Mouse (Mus musculus) left cerebral cortex, adult 8-10 months (tissue): ENCODE data around the gene Pard6b. TPM values are rescaled to one million over a fixed set of nuclear protein-coding genes. Genes with fewer than 3 reads are reported as not detected.
"Not testable (repeated sequence)": the region's sequence is repeated elsewhere in the genome, so short reads cannot be mapped to it uniquely, and the experiment has no call there.

Experiments
- DNase-seq, 2 experiments: peaks; one replicate each; pipeline ENCODE4 v3.0.0; 2022; ENCODE audit warnings: low spot score in 2 of 2
- total RNA-seq, 4 experiments: library from RNA; stranded (reverse); gene quantifications; 2 replicates each; pipeline ENCODE4 v1.2.4; 2022

The Pard6b gene
- total RNA-seq, 4 experiments from 2014 or later, result 4.7 to 6.5 (median 5.8) TPM

DNA sequence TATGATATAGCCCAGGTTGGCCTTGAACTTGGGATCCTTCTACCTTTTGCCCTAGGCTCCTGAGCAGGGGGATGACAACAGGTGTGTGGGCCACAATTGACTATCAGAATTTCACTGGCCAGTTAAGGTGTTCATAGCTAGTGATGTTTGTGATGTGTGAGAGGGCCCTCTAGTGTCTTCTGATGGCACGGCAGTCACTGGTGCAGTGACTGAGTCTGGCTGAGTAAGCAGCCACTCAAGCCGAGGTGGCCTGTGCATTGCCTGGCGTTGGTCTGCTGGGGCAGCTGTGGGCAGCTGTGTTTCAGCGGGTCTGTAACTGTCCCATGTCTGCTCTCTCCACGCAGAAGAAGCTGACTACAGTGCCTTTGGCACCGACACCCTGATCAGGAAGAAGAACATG lies 17.2 kb downstream of the Pard6b start:
- peak in 1 of 2 experiments; percentile 43 for DNase-seq

DNA sequence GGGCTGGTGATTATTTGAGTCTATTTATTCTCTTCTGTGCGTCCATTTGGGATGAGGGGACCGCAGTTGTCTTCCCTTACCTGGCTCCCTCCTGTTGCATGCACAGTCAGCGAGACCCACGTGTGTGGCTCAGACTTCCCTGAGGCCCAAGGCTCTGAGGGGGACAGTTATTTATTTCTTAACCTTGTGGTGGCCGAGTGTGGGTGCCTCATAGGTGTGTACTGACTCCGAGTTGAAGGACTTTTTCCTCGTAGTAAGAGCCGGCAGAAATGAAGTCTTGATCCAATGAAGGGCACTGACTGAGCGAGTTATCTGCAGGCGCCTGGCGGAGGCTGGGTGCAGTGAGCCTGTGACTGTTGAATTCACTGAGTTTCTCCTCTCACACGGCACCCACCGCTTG lies 19.2 kb downstream of the Pard6b start:
- no peak for DNase-seq

DNA sequence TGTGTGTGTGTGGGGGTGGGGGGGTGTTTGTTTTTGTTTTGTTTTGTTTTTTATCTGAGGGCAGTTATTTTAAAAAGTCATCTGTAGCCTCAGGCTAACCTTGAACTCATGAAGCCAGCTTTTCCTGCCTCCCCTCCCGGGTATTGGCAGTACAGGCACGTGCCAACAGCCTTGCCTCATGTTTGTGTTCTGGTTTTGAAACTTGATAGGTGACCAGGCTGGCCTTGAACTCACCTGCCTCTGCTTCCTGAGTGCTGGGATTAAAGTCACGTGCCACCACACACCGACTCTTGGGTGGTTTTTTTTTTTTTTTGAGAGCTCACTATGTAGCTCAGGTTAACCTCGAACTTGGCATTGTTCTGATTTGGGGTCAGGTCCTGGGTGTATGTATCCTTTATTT lies 21.0 kb downstream of the Pard6b start:
- DNase-seq, result no peak

DNA sequence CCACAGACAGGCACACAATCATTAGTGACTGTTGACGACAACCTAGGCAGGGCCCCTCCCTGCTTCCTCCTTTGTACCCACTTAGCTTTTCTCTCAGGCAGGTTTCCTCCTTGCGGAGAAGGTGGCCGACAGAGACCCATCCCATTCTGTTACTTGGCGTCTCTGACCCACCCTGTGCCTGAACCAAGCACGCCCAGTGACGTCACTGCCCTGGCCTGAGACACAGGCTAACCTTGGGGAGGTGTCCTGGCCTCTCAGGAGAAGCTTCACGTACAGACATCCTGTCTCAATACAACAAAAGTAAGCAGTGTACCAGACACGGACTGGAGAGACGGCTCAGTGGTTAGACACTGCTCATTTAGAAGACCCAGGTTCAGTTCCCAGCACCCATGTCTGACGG lies 22.5 kb downstream of the Pard6b start:
- no peak for DNase-seq

DNA sequence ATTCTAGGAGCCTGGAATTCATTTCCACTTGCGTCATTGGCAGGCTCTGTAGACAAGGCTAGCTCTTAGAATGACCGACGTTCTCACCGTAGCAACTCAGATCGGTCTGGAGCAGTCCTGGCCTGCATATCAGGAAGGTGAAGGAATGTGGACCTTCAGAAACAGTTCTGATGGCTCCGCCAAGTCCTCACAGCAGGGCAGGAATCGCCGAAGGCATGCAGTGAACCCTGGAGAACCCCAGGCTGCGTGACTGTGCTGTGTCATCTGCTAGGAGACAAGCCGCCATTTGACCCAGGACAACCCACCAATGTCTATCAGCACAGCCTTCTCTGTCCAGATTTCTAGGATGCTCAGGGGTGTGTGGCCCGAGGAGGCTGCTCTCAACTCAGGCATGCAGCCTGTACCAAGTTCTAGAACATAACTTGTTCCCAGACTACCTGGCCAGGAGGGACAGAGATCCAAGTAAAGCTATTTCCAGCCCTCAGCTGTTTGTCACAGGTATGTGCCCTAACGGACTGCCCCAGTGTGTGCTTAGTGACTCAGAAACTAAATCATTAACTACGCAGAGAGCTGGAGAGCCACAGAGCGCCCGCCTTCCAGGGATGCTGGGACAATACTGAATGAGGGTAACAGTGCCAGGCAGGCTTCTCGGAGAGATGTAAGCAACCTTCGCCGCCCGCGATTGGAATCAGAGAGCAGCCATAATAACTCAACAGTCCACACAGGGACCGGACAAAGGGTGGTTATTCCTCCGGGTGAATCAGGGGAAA lies 23.8 kb downstream of the Pard6b start:
- DNase-seq, result no peak

DNA sequence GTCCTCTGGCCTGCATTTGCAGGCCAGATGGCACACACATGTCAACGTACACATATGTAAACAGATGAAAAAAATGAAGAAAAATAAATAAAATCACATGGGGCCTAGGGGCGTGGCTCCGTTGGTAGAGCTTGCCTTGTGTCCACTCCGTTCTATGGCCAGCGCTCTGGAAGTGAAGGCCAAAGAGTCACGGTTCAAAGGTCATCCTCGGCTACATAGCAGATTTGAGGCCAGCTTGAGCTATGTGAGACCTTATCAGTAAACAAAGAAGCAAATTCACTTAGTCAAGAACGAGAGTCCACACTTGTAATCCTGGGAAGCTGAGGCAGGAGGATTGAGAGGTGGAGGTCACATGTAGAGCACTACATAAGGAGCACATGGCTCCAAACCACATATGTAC lies 24.5 kb downstream of the Pard6b start:
- DNase-seq, result no peak

DNA sequence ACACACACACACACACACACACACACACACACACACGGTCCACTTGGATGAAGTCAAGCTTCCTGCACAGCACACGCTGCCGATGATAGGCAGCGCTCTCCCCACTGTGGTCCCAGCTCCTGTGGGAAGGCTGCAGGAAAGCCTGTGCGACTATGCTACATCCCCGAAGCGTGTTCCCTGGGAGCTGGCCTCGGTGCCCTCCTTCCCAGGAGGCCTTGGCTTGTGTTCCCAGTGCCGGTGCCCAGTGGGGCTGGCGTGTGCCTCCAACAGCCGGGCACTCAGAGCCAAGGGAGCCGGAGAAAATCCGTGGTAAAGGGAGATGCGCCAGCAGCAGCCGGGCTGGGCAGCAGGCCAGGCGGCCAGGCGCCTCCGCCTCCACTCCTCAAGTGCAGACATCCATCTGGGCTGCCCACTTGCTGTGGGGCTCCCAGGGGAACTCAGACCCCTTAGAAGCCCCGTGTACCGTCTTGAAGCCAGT lies 25.9 kb downstream of the Pard6b start:
- peak; percentile 74 to 89 for DNase-seq

DNA sequence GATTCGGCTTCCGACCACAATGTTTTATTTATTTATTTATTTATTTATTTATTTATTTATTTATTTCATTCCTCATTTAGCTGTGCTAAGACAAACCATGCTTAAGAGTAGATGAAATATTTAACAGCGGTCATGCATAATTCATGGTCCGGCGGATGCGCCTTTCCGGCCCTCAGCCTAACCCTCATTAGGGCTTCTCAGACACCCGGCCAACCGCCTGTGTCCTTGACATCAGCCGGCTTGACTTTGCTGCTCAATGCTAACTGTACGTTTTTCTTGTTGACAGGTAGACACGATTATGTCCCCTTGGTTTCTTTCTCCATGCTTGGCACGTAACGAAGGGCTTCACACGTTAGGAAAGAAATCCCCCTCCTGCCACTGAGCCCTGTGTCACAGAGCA lies 26.6 kb downstream of the Pard6b start:
- DNase-seq, result no peak

DNA sequence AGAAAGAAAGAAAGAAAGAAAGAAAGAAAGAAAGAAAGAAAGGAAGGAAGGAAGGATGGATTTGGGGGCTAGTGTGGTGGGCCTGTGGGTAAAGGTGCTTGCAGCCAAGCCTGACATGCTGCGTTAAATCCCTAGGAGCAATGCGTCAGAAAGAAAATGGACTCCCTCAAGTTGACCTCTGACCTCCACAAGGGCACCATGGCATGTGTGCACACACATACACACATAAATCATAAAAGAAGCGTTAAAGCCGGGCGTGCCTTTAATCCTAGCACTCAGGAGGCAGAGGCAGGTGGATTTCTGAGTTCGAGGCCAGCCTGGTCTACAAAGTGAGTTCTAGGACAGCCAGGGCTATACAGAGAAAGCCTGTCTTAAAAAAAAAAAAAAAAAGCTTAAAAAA lies 27.1 kb downstream of the Pard6b start:
- not testable (repeated sequence) for DNase-seq

DNA sequence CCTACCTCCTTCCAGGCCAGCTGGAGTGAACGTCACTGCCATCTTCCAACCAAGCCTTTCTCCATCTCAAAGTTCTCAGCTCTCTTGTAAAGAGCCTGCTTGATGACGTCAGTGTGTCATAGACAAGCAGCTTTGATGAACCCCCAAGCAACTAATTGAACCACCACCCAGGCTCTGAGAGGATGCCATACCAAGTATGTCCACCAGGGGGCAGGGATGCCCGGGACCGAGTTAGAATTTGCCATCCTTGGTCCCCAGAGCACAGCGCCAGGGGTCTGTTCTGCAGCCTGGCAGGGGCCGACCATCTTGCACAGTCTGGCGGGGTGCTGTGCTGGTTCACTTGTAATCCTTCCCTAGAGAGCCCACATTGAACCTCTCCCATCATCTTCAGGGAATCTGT lies 31.1 kb downstream of the Pard6b start:
- DNase-seq, result peak in 1 of 2 experiments; percentile 62

DNA sequence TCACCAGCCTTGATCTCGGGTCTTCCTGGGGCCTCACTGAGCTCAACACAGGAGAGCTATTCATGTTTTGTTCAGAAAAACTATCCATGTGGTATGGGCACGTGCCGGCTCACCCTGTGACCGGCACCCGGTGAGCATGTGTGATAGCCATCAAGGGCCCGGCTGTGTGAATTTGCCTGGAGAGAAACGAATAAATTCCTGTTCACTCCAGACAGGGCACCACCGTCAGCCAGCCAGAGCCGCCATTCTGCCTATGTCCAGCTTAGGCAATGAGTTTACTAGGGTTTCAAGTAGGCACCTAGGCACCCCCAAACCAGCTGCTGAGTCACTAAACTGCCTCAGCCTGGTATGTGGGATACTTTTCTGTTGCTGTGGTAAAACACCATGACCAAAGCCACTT lies 32.5 kb downstream of the Pard6b start:
- DNase-seq, result no peak

DNA sequence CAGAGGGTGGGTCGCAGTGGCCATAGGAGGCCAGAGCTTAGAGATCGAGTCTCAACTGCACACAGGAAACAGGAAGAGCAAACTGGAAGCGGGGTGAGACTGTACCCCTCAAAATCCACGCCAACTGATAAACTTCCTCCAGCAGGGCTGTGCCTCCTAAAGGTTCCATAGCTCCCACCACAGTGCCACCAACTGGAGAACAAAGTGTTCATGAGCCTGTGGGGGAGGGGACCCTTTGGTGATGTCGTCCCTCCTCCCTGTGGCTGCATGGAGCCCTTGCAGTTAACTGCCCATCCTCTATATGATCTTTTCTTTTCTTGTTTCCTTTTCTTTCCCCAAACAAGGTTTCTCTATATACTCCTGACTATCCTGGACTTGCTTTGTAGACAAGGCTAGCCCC lies 32.9 kb downstream of the Pard6b start:
- DNase-seq, result no peak

DNA sequence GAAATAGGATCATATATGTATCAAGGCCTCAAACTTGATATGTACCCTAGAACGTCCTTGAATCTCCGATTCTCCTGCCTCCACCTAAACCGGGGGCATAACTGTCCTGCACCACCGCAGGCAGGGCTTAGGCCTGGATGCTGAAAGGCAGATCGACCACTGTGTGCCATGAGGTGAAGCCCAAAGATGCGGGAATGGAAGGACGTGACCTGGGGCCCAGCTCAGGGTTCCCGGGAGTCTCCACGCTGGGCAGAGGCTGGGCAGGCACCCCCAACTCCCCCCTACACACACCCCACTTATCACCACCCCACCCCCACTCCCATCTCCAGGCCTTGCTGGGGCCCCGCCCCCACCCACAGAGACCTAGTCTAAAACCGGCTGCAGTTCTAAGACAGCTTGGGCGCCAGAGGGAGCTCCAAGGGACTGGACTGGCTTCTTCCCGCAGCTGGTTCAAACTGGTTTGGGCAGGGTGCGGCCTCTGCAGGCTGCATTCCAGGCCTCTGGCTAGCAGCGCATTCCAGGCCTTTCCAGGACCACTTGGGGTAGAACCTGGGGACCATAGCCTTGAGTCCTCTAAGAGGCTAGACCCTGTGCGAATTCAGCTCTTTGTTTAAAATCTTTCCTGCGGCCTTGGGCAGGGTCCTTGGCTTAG lies 34.0 kb downstream of the Pard6b start:
- peak in 1 of 2 experiments; percentile 68 for DNase-seq

DNA sequence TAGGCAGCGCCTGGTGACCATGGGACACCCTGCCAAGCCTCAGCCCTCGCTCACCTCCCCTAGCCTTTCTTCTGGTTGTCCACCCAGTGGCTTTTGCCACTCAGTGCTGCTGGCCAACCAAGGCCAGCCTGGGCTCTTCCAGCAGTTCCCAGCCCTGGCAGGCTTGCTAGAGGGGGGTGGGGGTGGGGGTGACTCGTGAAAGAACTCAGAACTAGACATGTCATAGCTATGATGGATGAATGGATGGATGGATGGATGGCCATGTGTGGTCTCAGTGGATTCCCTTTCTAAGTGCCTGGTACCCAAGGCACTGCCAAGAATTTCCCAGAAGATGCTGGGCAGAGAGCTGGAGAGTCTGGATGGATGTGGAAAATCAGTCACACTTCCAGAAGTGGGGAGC lies 35.0 kb downstream of the Pard6b start:
- DNase-seq, result no peak

DNA sequence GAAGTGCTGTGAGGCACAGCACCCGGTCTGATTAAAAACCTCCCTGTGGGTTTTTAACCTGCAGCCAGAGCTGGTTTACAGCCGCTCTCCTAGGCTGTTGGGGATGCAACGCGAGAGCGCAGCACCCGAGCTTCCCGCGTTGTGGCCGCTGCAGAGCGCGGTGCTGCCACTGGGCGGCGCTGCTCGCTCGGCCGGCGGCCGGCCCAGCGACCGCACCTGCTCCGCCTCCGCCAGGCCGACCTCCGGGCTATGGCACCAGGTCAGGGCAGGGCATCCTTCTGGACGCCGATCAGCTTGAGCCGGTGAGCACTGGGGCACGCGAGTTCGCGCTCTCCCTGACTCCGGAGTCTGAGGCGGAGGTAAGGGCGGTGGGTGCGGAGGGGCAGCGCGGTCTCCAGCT lies 36.3 kb downstream of the Pard6b start:
- DNase-seq, result peak in 1 of 2 experiments; percentile 59

DNA sequence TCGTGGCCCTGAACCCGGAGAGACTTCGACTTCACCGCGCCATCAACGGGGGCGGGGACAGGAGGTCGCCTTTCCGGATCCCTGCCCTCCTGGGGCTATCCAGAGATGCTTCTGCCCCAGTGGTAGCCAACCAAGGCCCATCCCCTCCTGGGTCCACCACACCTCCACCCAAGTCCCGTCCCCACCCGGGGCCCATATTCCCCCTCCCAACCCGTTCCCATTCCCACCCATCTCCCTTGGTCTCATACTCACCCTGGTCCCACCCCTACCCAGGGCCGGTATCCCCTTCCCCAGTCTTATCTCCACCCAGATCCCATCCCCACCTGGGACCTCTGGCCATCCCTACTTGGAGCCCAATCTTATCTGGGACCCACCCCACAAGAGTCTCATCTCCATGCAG lies 36.7 kb downstream of the Pard6b start:
- DNase-seq, result no peak

DNA sequence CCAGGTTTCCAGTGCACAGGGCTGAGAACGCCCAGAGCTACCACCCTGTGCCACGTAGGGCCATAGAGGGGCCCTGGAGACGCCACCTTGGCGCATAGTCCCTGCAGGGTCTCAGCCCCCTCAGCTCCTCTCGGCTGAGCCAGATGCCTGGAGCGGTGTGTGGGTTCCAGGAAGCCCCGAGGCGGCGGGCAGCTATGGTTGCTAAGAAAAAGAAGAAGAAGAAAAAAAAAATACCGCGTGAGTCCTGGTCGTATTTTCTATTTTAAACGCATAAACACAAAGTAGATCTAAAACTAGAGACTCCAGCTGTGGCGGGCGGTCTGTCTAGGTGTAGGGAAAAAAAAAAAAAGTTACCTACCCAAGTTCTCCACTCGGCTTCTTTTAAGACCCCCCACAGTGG lies 37.2 kb downstream of the Pard6b start:
- no peak for DNase-seq

DNA sequence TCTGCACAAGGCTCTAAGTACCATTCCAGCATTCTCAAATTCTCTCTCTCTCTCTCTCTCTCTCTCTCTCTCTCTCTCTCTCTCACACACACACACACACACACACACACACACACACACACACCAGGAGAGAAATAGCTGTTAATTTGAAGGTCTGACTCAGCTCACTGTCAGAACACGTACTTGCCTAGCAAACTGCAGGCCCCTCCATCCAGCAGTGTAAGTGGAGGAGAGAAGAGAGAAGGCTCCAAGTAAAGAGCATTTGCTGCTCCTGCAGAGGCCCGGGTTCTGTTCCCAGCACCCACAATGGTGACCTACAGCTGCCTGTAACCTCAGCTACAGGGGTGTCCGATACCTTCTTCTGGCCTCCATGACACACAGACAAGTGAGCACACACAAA lies 37.7 kb downstream of the Pard6b start:
- no peak for DNase-seq

DNA sequence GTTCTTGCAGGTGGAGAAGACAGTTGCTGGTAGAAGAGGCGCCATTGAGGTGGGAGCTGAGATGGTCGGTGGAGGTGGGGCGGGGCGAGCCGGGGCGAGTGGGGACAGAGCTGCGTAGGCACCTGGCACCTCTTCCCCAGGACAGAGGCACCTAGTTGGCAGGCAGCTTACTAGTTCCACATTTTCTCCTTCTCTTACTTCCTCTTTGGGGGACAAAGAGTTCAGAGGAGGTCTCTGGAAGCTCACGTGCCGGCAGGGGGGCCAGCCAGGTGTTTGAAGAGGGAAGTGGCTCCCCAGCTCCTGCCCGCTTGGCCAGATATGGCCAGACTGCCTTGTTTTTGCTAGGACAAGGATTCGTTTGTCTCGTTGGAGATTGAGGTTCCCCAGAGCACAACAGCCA lies 38.3 kb downstream of the Pard6b start:
- DNase-seq, result no peak

DNA sequence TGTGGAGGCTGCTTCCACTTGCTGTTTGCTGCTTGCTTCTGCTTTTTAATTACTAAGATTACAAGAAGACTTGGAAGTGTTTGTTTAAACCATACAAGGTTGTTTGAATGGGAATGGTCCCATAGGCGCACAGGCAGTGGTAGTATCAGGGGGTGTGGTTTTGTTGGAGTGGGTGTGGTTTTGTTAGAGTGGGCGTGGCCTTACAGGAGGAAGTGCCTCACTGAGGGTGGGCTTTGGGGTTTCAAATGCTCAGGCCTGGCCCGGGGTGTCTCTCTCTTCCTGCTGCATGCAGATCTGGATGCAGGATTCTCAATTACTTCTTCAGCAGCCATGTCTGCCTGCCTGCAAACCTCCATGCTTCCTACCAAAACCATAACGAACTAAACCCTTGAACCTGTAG lies 40.1 kb downstream of the Pard6b start:
- DNase-seq, result no peak

DNA sequence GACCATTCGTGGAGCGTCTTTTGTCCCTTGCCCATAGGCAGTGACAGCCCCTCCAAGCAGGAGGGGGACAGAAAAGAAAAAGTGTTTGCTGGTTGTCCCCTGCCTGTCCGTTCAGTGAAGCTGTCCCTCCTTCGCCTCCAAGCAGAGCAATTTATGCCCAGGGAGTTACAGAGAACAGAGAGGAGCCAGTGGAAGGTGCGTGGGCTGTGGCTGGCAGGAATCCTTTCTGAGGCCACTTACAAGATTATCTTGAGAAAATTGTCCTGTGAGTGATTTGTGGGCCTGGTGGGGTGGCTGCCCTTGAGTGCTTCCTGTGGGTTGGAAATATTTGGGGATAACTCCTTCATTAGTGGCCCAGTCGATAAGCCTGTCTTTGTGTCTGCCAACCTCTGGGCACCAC lies 42.8 kb downstream of the Pard6b start:
- no peak for DNase-seq

DNA sequence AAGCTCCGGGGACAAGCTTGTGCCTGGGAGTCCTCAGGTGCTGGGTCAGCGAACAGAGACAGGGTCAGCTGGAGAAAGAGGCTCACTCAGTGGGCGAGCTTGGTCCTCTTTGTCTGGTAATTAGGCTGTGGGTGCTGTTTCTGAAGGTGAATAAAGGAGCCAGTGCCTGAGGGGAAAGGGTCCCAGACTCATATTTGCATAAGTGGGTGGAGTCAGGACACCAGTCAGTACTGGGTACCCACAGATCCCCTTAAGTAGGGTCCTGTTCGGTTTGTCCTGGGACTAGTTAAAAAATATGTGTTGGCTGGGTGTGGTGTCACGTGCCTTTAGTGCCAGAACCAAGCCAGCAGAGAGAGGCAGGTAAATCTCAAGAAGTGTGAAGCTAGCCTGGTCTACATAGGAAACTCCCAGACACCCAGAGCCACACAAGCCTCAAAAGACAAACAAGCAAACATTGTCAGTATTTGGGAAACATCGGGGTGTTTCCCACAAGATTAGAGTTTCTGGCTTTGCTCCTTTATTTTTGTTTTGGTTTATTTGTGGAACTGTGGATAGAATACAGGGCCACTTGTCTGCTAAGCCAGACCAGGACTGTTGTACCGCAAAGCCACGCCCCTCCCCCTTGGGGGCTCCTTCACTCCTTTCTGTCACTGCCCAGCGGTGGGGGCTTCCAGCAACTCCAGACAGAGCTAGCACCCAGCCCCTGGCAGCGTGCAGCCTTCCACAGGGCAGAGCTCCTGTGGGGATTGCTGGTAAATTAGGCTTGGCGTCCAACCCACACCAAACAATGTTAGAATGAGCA lies 44.7 kb downstream of the Pard6b start:
- no peak for DNase-seq
